Mouse (Mus musculus) hindbrain, embryonic 16.5 days (tissue): ENCODE data around the gene Hamp2. TPM values are rescaled to one million over a fixed set of nuclear protein-coding genes. Genes with fewer than 3 reads are reported as not detected.
"Not testable (repeated sequence)": the region's sequence is repeated elsewhere in the genome, so short reads cannot be mapped to it uniquely, and the experiment has no call there.

Source experiments
- ATAC-seq: fragments of 200-750 bp; cut with Nextera tagmentation; 2 replicates; pipeline ENCODE4 v1.8.0; 2017; ENCODE audit warnings: moderate TSS enrichment, moderate library complexity
- H3K27ac ChIP-seq: fragments of 300-500 bp; sonication (generic); 2 replicates; pipeline ENCODE4 v1.5.1; 2014; ENCODE audit warnings: low read depth, mild to moderate bottlenecking, control low read depth, low read length, moderate library complexity
- H3K27me3 ChIP-seq: fragments of 300-500 bp; sonication (generic); replicated peaks from 2 replicates; pipeline ENCODE4 v1.6.1; 2014; ENCODE audit warnings: low read length; ENCODE audit not compliant: control insufficient read depth, insufficient read depth
- H3K36me3 ChIP-seq: fragments of 300-500 bp; sonication (generic); 2 replicates; pipeline ENCODE4 v1.6.1; 2014; ENCODE audit warnings: mild to moderate bottlenecking, low read length, moderate library complexity, mixed read lengths; ENCODE audit not compliant: control insufficient read depth, insufficient read depth
- H3K4me1 ChIP-seq: fragments of 300-500 bp; sonication (generic); 2 replicates; pipeline ENCODE4 v1.6.1; 2014; ENCODE audit warnings: low read depth, low read length; ENCODE audit not compliant: control insufficient read depth, insufficient read depth
- H3K4me2 ChIP-seq: fragments of 300-500 bp; sonication (generic); 2 replicates; pipeline ENCODE4 v1.6.1; 2014; ENCODE audit warnings: mild to moderate bottlenecking, low read length, control low read depth, moderate library complexity
- H3K4me3 ChIP-seq: fragments of 300-500 bp; sonication (generic); 2 replicates; pipeline ENCODE4 v1.5.1; 2014; ENCODE audit warnings: mild to moderate bottlenecking, low read length, control low read depth, moderate library complexity
- H3K9ac ChIP-seq: fragments of 300-500 bp; sonication (generic); 2 replicates; pipeline ENCODE4 v1.6.1; 2014; ENCODE audit warnings: low read depth, mild to moderate bottlenecking, control low read depth, low read length, moderate library complexity
- H3K9me3 ChIP-seq: fragments of 300-500 bp; sonication (generic); 2 replicates; pipeline ENCODE4 v1.6.1; 2014; ENCODE audit warnings: mild to moderate bottlenecking, low read length, moderate library complexity; ENCODE audit not compliant: control insufficient read depth
- WGBS: fragments of 180-500 bp; shearing (Covaris S2); extraction: QIAGEN DNeasy Blood & Tissue Kit; methylation state at CpG from one replicate; pipeline ENCODE4 v1.1.7; 2014; 5-methylcytosine and 5-hydroxymethylcytosine counted together
- polyA plus RNA-seq: library from polyadenylated mRNA; unstranded; fragments of >200 nt; fragmentation: Nextera tagmentation; extraction: Ambion mirVana; gene quantifications from 2 replicates; pipeline ENCODE4 v1.2.1, GENCODE M21; 2015

The Hamp2 gene
- polyA plus RNA-seq, 1 experiment from 2014 or later, result 0.44 TPM

DNA sequence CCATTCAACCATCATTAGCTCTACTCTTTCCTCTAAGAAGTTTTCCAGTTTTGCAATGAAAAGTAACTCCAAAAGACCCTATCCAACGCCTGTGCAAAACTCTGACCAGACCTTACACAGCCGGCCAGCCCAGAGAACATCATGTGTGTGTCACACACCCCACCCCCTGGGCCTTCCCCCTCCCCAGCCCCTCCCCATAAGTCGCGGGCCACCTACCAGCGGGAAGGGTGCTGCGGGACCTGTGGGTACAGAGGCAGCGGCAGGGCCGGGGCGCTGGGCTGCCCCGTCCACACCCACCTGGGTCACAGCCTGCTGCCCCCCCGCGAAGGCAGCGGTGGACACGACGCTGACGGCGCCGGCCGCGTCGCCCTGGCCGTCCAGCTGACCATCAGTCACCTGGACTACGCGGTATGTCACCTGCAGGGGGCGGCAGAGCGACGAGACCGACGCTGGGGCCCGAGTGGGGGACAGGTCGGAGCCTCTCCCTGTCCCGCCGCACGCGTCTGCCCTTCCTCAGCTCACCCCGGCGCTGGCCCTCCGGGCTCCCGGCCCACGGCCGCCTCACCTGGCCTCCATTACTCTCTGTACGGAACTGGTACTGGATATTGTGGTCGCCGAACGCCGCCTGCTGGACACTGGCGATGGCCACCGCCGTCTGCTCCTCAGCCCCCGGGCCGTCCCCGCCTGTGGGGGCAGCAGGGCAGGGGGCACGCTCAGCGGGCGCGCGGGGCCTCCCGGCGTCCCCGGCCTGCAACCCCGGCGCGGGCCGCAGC is 31.3 kb upstream of the Hamp2 start:
- peaks cover 21% of the 10 kb centered on the region for H3K36me3 ChIP-seq

DNA sequence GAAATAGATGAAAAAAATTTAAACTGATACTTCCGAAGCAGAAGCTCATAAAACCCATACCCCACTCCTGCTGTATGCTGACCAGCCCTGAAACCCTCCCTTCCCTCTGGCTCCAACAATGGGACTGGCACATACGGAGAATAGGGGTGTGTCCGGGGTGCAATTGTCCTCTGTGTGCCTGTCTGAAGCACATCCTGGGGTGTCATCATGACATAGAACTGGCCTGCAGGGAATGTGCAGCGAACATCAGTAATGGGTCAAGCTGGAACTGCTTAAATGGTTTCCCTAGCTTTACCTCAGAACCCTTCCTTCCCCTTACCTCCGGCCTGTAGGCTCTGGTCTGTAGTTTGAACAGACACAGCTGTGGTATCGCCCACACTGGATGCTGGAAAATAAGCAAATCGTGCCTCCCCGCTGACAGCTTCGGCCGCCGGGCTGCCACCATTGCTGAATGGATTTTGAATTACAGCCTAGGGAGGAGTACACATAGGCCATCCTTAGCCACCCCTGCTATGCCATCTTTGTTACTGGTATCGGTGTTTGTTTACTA is 30.6 kb upstream of the Hamp2 start:
- 76% methylated on average over 12 of the region's 12 CpGs for WGBS
- no peak for ATAC-seq
- Histone ChIP-seq H3K9me3 (no peaks in the 10 kb centered on the region), H3K27ac (no peak overlapping the region), H3K4me2 (peak overlapping the region; percentile 65), H3K4me3 (peak overlapping the region; percentile 87), H3K4me1 (peaks cover 18% of the 10 kb centered on the region), H3K36me3 (peaks cover 21% of the 10 kb centered on the region), H3K9ac (peak overlapping the region; percentile 19; the same call in 1 of the 2 replicates), H3K27me3 (no peaks in the 10 kb centered on the region)

More for the DNA sequence above, 31.3 kb upstream of the Hamp2 start:
- Histone ChIP-seq H3K4me3 (peak overlapping the region; percentile 87), H3K4me1 (peaks cover 18% of the 10 kb centered on the region), H3K9me3 (no peaks in the 10 kb centered on the region), H3K27me3 (no peaks in the 10 kb centered on the region), H3K9ac (peak overlapping the region; percentile 98), H3K27ac (peak overlapping the region; percentile 99), H3K4me2 (peak overlapping the region; percentile 65)
- ATAC-seq, result peak; percentile 70
- WGBS, result under 1% methylated on average over 42 of the region's 64 CpGs

DNA sequence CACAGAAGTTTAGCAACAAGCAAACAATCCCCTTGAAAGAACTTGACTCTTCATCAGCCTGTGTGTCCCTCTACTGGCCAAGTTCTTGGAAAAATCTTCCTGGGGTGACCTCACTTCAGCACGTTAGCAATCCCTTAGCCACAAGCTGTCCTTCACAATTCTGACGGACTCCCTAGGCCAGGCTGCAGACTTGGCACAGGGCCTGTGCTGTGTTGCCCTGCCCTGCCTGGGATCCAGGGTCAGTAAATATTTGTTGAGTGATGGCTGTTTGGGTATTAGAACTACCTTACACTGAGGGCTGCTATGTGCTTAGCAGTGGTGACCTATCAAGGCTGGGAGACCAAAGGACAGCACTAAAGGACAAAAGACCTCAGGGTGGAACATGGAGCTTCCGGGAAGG is 29.6 kb upstream of the Hamp2 start:
- peaks cover 21% of the 10 kb centered on the region for H3K36me3 ChIP-seq
- no peak overlapping the region for H3K4me3 ChIP-seq
- 82% methylated on average over 3 of the region's 3 CpGs for WGBS
- no peak overlapping the region for H3K9ac ChIP-seq
- ATAC-seq, result no peak
- peaks cover 18% of the 10 kb centered on the region for H3K4me1 ChIP-seq
- H3K27ac ChIP-seq, result no peak overlapping the region
- no peaks in the 10 kb centered on the region for H3K9me3 ChIP-seq
- no peaks in the 10 kb centered on the region for H3K27me3 ChIP-seq
- H3K4me2 ChIP-seq, result no peak overlapping the region

DNA sequence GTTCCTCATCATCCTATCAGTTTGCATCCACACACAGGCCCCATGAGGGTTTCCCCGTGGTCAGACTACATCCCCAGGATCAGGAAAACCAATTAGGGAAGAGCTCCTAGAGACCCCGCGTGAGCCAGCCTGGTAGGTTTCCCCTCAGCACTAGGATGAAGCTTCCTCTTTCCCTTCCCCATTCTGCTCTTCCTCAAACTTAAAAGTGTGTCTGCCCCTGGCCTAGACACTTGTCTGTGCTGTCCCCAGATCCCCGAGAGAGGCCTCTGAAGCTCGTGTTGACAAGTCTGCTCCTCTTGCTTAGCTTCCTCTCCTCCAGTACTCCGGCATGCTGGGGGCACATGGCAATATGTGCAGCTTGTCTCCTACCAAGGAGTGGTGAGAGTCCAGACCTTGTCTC is 29.0 kb upstream of the Hamp2 start:
- WGBS, result 90% methylated on average over 6 of the region's 6 CpGs
- Histone ChIP-seq H3K36me3 (peaks cover 21% of the 10 kb centered on the region), H3K4me2 (no peak overlapping the region), H3K4me3 (no peak overlapping the region), H3K9ac (no peak overlapping the region), H3K27ac (no peak overlapping the region), H3K4me1 (peaks cover 17% of the 10 kb centered on the region), H3K9me3 (no peaks in the 10 kb centered on the region), H3K27me3 (no peaks in the 10 kb centered on the region)
- ATAC-seq, result no peak

DNA sequence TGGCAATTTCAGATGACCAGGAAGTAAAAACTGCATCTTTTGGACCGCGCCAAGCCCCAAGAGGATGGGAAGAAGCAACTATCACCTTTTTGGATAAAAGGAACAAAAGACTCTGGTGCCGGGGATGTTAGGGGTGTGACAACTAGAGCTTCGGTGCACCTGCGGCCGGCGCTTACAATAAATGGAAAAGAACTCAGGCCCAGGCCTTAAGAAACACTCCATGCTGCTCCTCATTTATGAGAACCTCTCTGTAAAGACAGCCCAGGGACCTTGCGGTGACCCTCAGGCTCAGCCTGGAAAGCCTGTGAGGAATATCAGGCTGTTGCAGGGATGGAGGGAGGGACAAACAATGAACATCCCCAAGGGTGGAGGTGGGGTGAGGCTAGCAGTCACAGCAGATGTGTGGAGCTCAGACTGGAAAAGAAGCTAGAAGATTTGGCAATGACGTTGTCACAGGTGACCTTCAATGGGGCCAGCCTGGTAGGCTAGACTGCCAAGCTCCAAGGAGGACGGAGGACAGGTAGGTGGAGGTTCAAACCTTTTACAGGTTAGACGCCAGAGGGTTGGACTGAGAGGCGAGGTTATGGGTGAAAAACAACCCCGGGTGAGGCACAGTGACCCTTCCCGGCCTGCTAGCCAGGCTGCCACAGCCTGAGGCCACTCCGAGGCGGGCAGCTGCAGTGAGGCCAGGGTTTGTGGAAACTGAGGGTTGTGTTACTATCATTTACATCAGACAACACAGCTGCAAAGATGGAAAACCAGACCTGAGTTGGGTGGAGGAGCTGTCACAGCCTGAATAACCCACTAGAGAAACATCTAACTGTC is 28.2 kb upstream of the Hamp2 start:
- H3K4me2 ChIP-seq, result no peak overlapping the region
- H3K4me3 ChIP-seq, result no peak overlapping the region
- no peak overlapping the region for H3K9ac ChIP-seq
- no peaks in the 10 kb centered on the region for H3K27me3 ChIP-seq
- peaks cover 21% of the 10 kb centered on the region for H3K36me3 ChIP-seq
- WGBS, result 95% methylated on average over 16 of the region's 16 CpGs
- peaks cover 9% of the 10 kb centered on the region for H3K4me1 ChIP-seq
- H3K9me3 ChIP-seq, result no peaks in the 10 kb centered on the region
- H3K27ac ChIP-seq, result no peak overlapping the region
- ATAC-seq, result no peak

DNA sequence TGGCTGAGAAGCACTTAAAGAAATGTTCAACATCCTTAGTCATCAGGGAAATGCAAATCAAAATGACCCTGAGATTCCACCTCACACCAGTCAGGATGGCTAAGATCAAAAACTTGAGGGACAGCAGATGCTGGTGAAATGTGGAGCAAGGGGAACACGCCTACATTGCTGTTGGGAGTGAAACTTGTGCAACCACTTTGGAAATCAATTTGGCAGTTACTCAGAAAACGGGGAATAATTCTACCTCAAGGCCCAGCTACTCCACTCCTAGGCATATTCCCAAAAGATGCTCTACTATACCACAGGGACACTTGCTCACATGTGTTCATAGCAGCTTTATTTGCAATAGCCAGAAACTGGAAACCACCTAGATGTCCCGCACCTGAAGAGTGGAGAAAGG is 25.4 kb upstream of the Hamp2 start:
- H3K27ac ChIP-seq, ATAC-seq, H3K4me1 ChIP-seq, H3K9ac ChIP-seq, H3K4me3 ChIP-seq, H3K4me2 ChIP-seq, H3K9me3 ChIP-seq, H3K27me3 ChIP-seq: not testable (repeated sequence)
- H3K36me3 ChIP-seq, result peaks cover 26% of the 10 kb centered on the region
- 89% methylated on average over 3 of the region's 3 CpGs for WGBS

DNA sequence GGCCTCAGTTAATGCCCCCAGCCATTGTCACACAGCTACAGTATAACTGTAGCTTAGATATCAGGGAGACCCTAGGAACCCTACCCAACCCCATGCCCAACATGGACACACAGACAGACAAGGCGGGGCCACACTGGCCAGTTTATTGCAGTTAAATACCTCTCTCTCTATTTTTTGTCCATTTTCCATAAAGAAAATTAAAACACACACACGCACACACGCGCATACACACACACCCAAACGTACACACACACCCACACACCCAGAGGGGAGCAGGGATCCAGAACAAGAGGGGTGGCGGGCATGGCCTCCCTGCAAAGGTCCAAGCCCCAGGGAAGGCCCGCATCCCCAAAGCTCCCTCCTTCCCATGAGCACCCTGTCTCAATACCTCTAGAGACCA is 21.4 kb upstream of the Hamp2 start:
- Histone ChIP-seq H3K4me2 (no peak overlapping the region), H3K9me3 (no peaks in the 10 kb centered on the region), H3K36me3 (peaks cover 6% of the 10 kb centered on the region; the same call in 1 of the 2 replicates), H3K4me3 (no peak overlapping the region), H3K4me1 (no peaks in the 10 kb centered on the region), H3K9ac (no peak overlapping the region), H3K27me3 (no peaks in the 10 kb centered on the region), H3K27ac (no peak overlapping the region)
- ATAC-seq, result no peak
- WGBS, result 96% methylated on average over 7 of the region's 7 CpGs

DNA sequence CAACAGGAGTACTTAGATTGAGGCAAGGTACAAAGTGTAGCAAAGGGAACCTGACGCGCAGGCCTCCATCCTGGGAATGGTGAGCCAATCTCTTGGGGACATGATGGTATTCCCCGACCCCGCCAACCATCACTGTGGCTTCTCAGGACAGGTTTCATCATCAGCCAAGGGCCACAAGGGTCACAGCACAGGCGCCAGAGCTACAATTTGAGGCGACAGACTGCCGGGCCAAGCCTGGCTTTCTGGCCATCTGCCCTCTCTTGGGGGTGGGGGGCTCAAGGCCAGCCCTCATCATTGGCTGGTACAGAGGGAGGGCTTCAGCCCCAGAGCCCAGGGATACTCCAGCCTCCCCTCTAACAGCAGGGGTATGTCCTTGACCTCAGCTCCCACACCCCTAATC is 21.0 kb upstream of the Hamp2 start:
- not testable (repeated sequence) for H3K9ac ChIP-seq, H3K27me3 ChIP-seq, H3K9me3 ChIP-seq, H3K4me1 ChIP-seq, H3K4me2 ChIP-seq, H3K4me3 ChIP-seq, ATAC-seq, H3K27ac ChIP-seq, H3K36me3 ChIP-seq
- 86% methylated on average over 7 of the region's 7 CpGs for WGBS

DNA sequence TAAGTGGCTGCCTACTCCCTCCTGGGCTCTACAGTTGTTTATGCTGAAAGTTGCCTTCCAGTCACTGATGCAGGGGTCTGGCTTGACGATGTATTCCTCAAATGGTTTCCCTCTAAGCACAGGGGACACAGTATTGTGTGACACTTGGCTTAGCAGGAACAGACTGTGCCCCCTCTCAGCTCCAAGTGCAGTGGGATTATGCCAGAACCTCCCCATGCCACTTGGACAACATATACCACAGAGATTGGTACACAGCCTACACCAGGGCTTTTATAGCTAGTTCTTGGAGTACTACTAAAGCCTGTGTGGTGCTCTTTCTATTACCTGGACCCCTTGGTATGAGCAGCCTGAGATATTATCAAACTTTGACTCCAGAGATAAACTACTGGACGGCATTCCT is 20.2 kb upstream of the Hamp2 start:
- H3K27ac ChIP-seq, H3K36me3 ChIP-seq, H3K27me3 ChIP-seq, H3K4me3 ChIP-seq, H3K4me2 ChIP-seq, H3K9me3 ChIP-seq, H3K4me1 ChIP-seq, H3K9ac ChIP-seq: not testable (repeated sequence)
- WGBS, result 68% methylated on average over 2 of the region's 2 CpGs
- ATAC-seq, result 0 out of 2 replicates have a peak, but pooled peaks have one; percentile 6
